Mouse (Mus musculus) midbrain, embryonic 16.5 days (tissue): ENCODE data around the gene Arhgap32. TPM values are rescaled to one million over a fixed set of nuclear protein-coding genes. Genes with fewer than 3 reads are reported as not detected.

ENCODE experiments used
- ATAC-seq: fragments of 200-750 bp; cut with Nextera tagmentation; 2 replicates; pipeline ENCODE4 v1.8.0; 2017; ENCODE audit warnings: moderate TSS enrichment
- H3K27ac ChIP-seq: fragments of 300-500 bp; sonication (generic); 2 replicates; pipeline ENCODE4 v1.5.1; 2014; ENCODE audit warnings: mild to moderate bottlenecking, low read length, mixed read lengths
- H3K27me3 ChIP-seq: fragments of 300-500 bp; sonication (generic); 2 replicates; pipeline ENCODE4 v1.6.1; 2014; ENCODE audit warnings: low read depth, low read length, mixed read lengths; ENCODE audit not compliant: control insufficient read depth, insufficient read depth
- H3K36me3 ChIP-seq: fragments of 300-500 bp; sonication (generic); 2 replicates; pipeline ENCODE4 v1.6.1; 2014; ENCODE audit warnings: mild to moderate bottlenecking, low read length, moderate library complexity, mixed read lengths; ENCODE audit not compliant: control insufficient read depth, insufficient read depth
- H3K4me1 ChIP-seq: fragments of 300-500 bp; sonication (generic); 2 replicates; pipeline ENCODE4 v1.6.1; 2014; ENCODE audit warnings: mild to moderate bottlenecking, low read length, mixed read lengths; ENCODE audit not compliant: control insufficient read depth, insufficient read depth
- H3K4me2 ChIP-seq: fragments of 300-500 bp; sonication (generic); 2 replicates; pipeline ENCODE4 v1.6.1; 2014; ENCODE audit warnings: mild to moderate bottlenecking, low read length, mixed read lengths
- H3K4me3 ChIP-seq: fragments of 300-500 bp; sonication (generic); 2 replicates; pipeline ENCODE4 v1.5.1; 2014; ENCODE audit warnings: low read depth, mild to moderate bottlenecking, low read length, moderate library complexity, mixed read lengths
- H3K9ac ChIP-seq: fragments of 300-500 bp; sonication (generic); 2 replicates; pipeline ENCODE4 v1.6.1; 2014; ENCODE audit warnings: low read depth, low read length, mixed read lengths
- H3K9me3 ChIP-seq: fragments of 300-500 bp; sonication (generic); replicated peaks from 2 replicates; pipeline ENCODE4 v1.6.1; 2014; ENCODE audit warnings: mild to moderate bottlenecking, low read length, mixed read lengths; ENCODE audit not compliant: control insufficient read depth, poor library complexity, severe bottlenecking
- WGBS: fragments of 180-500 bp; shearing (Covaris S2); extraction: QIAGEN DNeasy Blood & Tissue Kit; methylation state at CpG from one replicate; pipeline ENCODE4 v1.1.7; 2014; 5-methylcytosine and 5-hydroxymethylcytosine counted together
- polyA plus RNA-seq: library from polyadenylated mRNA; unstranded; fragments of >200 nt; fragmentation: Nextera tagmentation; extraction: Ambion mirVana; gene quantifications from 2 replicates; pipeline ENCODE4 v1.2.1, GENCODE M21; 2015

Gene Arhgap32
- polyA plus RNA-seq, 1 experiment from 2014 or later: 11.3 TPM

- H3K9me3 ChIP-seq: no peaks in the 10 kb centered on the region
- no peaks in the 10 kb centered on the region for H3K36me3 ChIP-seq
- no peak for ATAC-seq
- 92% methylated on average over 4 of the region's 4 CpGs for WGBS
- no peaks in the 10 kb centered on the region for H3K4me1 ChIP-seq
- no peak overlapping the region for H3K4me2 ChIP-seq
- H3K9ac ChIP-seq: no peak overlapping the region
- H3K27ac ChIP-seq: no peak overlapping the region
- no peak overlapping the region for H3K4me3 ChIP-seq
- no peaks in the 10 kb centered on the region for H3K27me3 ChIP-seq
Observed at GRCm38 (mm10) chr9:32233593-32233992, 117.7 kb downstream of the Arhgap32 start.

DNA sequence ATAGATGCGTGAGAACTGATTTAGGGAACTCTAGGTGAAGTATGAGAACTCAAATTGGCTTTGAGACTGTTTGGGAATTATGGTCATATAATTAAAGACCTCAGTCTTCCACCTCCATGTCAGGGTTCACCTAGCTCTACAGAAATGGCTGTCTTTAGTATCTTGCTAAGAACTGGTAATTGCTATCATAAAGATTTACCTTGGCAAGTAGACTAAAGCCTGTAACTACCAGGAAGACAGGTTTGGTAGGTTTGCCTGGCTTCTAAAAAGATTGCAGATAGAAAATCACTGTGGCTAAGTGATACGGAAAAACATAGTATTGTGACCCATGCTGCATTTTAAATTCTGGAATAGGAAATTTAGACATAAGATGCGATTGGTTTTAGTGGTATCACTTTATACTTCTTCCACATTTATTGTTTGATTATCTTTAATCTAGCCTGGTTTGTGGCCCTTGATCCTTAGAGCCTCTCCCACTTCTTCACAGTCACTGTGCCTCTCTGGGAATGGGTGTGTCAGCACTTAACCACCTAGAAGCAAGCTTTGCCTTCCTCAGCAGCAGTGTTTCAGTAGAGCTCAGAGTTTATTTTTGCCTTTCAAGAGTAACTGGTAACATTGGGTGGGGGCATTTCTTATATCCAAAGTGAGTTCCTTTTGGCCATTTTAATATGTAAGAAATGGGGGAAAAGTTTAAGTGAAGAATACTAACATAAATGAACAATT, 119.0 kb downstream of the Arhgap32 start:
- WGBS: 100% methylated on average over 3 of the region's 3 CpGs

GRCm38 (mm10) chr9:32238899-32239298, 123.0 kb downstream of the Arhgap32 start:
- Histone ChIP-seq H3K9me3 (no peaks in the 10 kb centered on the region), H3K4me2 (no peak overlapping the region), H3K36me3 (no peaks in the 10 kb centered on the region), H3K27ac (no peak overlapping the region), H3K9ac (no peak overlapping the region), H3K4me1 (no peaks in the 10 kb centered on the region), H3K27me3 (no peaks in the 10 kb centered on the region), H3K4me3 (no peak overlapping the region)
- no peak for ATAC-seq
- 79% methylated on average over 10 of the region's 10 CpGs for WGBS

More for the DNA sequence above, 119.0 kb downstream of the Arhgap32 start:
- no peak for ATAC-seq
- Histone ChIP-seq H3K4me3 (no peak overlapping the region), H3K9me3 (no peaks in the 10 kb centered on the region), H3K27me3 (no peaks in the 10 kb centered on the region), H3K36me3 (no peaks in the 10 kb centered on the region), H3K27ac (no peak overlapping the region), H3K4me1 (no peaks in the 10 kb centered on the region), H3K4me2 (no peak overlapping the region), H3K9ac (no peak overlapping the region)

DNA sequence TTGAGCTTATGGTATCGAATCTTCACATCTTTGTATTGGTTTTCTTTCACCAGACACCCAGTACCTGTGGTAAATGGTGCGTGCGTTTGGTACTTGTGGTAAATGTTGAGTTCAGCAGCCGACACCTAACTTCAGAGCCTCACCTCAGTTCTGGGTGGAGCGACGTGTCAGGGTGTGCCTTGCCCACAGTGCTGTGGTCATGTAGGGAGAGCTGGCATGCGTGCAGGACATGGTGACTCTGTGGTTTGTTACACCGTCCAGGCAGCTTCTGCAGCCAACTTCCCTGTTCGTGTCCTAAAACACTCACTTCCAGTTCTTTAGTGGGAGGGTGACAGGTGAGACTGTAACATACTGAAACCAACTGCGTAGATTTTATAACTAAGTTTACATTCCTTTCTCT, 123.5 kb downstream of the Arhgap32 start:
- no peak for ATAC-seq
- 91% methylated on average over 10 of the region's 10 CpGs for WGBS
- H3K36me3 ChIP-seq: no peaks in the 10 kb centered on the region

DNA sequence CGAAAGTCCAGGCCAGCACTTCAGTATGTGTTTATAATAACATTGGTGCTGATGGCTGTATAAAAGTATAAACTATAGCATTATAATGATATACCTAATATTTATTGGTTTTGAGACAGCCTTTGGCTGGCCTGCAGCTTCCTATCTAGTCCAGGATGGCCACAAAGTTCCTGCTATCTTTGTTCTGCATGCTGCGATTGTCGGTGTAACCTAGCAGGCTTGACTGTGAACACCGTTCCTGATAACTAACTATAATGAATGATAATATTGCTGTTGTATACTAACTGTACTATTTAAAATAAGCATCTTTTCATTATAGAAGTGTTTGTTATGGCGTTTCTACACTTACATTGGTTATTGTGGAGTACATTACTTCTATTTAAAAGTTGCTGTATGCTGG, 124.5 kb downstream of the Arhgap32 start:
- no peaks in the 10 kb centered on the region for H3K4me1 ChIP-seq
- no peak overlapping the region for H3K4me3 ChIP-seq
- no peaks in the 10 kb centered on the region for H3K36me3 ChIP-seq
- H3K27ac ChIP-seq: no peak overlapping the region
- 96% methylated on average over 5 of the region's 5 CpGs for WGBS
- H3K4me2 ChIP-seq: no peak overlapping the region
- no peak overlapping the region for H3K9ac ChIP-seq
- no peaks in the 10 kb centered on the region for H3K27me3 ChIP-seq
- no peaks in the 10 kb centered on the region for H3K9me3 ChIP-seq
- no peak for ATAC-seq

More for the DNA sequence above, 123.5 kb downstream of the Arhgap32 start:
- H3K27me3 ChIP-seq: no peaks in the 10 kb centered on the region
- no peak overlapping the region for H3K4me3 ChIP-seq
- H3K9me3 ChIP-seq: no peaks in the 10 kb centered on the region
- no peak overlapping the region for H3K4me2 ChIP-seq
- H3K4me1 ChIP-seq: no peaks in the 10 kb centered on the region
- no peak overlapping the region for H3K9ac ChIP-seq
- H3K27ac ChIP-seq: no peak overlapping the region

GRCm38 (mm10) chr9:32241637-32242199, 125.8 kb downstream of the Arhgap32 start:
- WGBS: 92% methylated on average over 9 of the region's 9 CpGs
- no peak for ATAC-seq
- H3K9me3 ChIP-seq: no peaks in the 10 kb centered on the region
- H3K27ac ChIP-seq: no peak overlapping the region
- H3K4me3 ChIP-seq: no peak overlapping the region
- no peaks in the 10 kb centered on the region for H3K27me3 ChIP-seq
- H3K9ac ChIP-seq: no peak overlapping the region
- peaks cover under 1% of the 10 kb centered on the region; the same call in 1 of the 2 replicates for H3K36me3 ChIP-seq
- H3K4me2 ChIP-seq: no peak overlapping the region
- peaks cover 6% of the 10 kb centered on the region; the same call in 1 of the 2 replicates for H3K4me1 ChIP-seq

- H3K4me1 ChIP-seq: peaks cover 6% of the 10 kb centered on the region; the same call in 1 of the 2 replicates
- no peak overlapping the region for H3K4me3 ChIP-seq
- ATAC-seq: no peak
- H3K9me3 ChIP-seq: no peaks in the 10 kb centered on the region
- H3K27me3 ChIP-seq: no peaks in the 10 kb centered on the region
- peaks cover 3% of the 10 kb centered on the region; the same call in 1 of the 2 replicates for H3K36me3 ChIP-seq
- H3K4me2 ChIP-seq: no peak overlapping the region
- 79% methylated on average over 2 of the region's 2 CpGs for WGBS
- no peak overlapping the region for H3K9ac ChIP-seq
- H3K27ac ChIP-seq: no peak overlapping the region
Observed at GRCm38 (mm10) chr9:32242921-32243617, 127.1 kb downstream of the Arhgap32 start.

- 89% methylated on average over 3 of the region's 3 CpGs for WGBS
- no peaks in the 10 kb centered on the region for H3K27me3 ChIP-seq
- peaks cover 3% of the 10 kb centered on the region; the same call in 1 of the 2 replicates for H3K36me3 ChIP-seq
- H3K9ac ChIP-seq: no peak overlapping the region
- no peaks in the 10 kb centered on the region for H3K9me3 ChIP-seq
- peaks cover 6% of the 10 kb centered on the region; the same call in 1 of the 2 replicates for H3K4me1 ChIP-seq
- H3K4me3 ChIP-seq: no peak overlapping the region
- no peak for ATAC-seq
- H3K27ac ChIP-seq: no peak overlapping the region
- no peak overlapping the region for H3K4me2 ChIP-seq
Observed at GRCm38 (mm10) chr9:32245237-32245636, 129.3 kb downstream of the Arhgap32 start.
